Mouse (Mus musculus): ENCODE results near the gene Gm49333.

DNA sequence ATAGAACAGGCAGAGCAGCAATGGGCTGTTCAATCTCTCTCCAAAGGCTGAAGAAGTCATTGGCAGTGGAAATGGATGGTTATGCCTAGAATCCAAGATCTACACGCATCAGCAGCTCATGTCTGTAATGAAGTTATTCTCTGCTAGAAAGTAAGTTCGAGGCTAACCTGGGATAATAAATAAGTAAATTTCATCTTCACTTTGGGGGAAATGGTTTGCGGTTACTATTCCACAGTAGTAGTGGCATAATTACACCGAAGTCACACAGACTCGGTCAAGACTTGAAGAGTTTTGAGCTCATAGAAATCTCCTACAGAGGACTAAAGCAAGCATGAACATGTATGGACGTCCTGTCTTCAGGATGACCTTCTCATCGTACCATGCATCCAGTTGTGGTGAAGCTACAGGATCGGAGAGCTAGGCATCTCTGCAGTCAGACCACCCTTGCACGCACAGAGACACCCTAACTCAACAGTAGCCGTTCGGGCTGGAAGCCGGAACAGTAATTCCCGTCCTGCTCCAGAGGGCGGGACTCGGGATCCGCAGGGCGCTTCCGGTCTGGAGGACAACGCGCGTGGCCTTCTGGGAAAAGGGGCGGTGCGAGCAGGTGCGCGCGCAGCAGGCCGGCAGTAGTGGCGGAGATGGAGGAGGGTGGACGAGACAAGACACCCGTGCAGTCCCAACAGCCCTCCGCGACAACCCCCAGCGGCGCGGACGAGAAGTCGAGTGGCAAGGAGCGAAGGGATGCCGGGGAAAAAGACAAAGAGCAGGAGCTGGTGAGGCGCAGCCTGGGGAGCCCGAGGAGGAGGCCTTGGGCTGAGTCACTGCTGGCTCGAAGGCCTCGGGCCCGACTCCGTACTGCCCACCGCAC, 39.9 kb downstream of the Gm49333 start, which contains the start of gene Psmd2:
- TF ChIP-seq CTCF (IDR thresholded peaks at IDR 0.05; ENCODE audit: extremely low read depth, insufficient read depth, low read length) (no peak), POLR2A (IDR thresholded peaks at IDR 0.05; ENCODE audit: extremely low read depth, insufficient read depth, low read length) (peak; percentile 92)
